Mouse (Mus musculus): ENCODE measurements around the gene Thrb.

DNA sequence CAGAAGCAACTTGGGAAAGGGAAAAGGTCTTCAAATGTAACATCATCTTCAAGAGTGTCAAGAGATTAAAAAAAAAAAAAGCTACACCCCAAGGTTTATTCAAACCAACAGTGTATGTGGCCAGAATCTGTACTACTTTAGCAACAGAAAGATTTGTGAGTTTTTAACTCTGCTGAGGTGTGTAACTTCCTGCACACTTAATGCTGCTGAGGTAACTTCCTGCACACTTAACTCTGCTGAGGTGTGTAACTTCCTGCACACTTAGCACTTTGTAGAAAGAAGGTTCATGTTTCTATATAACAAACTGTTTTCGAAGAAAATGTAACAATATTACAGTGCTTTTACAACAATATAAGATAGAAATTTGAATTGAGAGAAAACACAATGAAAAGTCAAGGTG, 343.6 kb downstream of the Thrb start:
- TF ChIP-seq GATA1 (IDR thresholded peaks at IDR 0.05; ENCODE audit: borderline replicate concordance, low read length): no peak
- TF ChIP-seq FLI1 (IDR thresholded peaks at IDR 0.05; ENCODE audit: low read length): no peak
